Mouse (Mus musculus) adrenal gland, adult 8-10 months (tissue): ENCODE results near the gene Pmf1. TPM values are rescaled to one million over a fixed set of nuclear protein-coding genes. Genes with fewer than 3 reads are reported as not detected.
"Not testable (repeated sequence)": the region's sequence is repeated elsewhere in the genome, so short reads cannot be mapped to it uniquely, and the experiment has no call there.

ENCODE experiments used
- DNase-seq: peaks from one replicate; pipeline ENCODE4 v3.0.0; 2022
- total RNA-seq, 4 experiments: library from RNA; stranded (reverse); gene quantifications; 2 replicates each; pipeline ENCODE4 v1.2.4; 2022

The Pmf1 gene
- total RNA-seq, 4 experiments from 2014 or later = 31.5 to 46.9 (median 34.3) TPM

DNA sequence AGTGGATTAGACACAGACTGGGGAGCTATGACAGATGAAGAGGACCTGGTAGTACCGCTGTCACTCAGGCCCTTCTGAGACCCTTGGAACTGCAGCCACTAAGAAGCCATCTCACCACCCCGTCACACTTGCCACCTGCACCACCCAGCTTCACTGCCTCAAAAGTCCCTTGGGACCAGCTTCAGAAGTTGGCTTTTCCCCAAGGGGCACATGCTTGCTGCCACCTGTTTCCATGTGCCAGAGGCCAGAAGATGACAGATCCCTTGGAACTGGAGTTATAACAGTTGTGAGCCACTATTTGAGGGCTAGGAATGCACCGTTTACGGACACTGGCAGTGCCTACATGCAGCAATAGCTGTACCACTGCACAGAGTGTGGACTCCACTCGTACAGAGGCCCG is 14.8 kb downstream of the Pmf1 start:
- no peak for DNase-seq

DNA sequence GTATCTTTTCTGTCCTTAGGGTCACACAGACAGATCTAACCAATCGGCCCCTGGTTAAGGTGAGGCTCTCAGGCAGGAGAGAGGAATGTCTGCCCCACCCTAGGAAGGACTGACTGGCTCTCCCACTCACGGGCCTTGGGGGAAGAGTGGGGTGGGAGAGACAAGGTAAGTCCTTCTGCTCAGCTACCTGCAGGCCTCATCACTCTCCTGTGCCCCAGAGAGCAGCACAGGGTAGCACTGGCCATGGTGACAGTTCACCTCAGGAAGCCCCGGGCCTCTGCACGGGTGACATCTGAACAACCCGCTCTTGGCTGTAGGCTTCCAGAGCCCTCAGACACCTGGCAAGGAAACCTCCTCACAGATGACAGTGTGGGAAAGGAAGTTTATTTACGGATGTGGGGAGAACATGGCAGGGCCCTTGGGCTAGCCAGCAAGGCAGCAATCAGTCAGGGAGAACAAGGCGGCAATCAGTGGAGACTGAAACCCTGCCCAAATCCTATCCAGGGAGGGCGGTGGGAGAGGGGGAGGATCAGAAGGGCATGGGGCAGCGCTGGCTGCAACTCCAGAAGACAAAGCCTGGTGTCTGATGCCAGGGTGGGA is 16.3 kb downstream of the Pmf1 start:
- no peak for DNase-seq

DNA sequence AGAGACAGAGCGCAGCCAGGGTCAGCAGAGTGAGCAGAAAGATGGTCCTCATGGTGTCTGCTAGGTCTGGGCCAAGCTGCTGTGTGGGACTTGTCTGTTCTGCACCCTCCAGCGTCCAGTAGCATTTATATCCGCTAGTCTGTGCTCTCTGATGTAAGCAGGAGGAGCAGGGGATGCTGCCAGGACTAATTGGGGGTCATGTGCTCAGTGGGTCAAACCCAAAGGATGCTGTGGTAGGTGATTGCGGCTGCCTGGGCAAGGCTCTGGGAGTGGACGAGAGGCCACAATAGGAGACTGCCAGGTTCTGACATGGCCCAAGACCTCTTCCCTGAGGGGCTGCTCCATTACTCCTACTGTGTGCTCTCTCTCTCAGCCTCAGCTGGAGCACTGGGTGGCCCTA is 25.8 kb downstream of the Pmf1 start, which contains the start of gene Bglap:
Bglap (minus strand) TSS at position 101 of the 400 bp plus-strand sequence.
- no peak for DNase-seq

DNA sequence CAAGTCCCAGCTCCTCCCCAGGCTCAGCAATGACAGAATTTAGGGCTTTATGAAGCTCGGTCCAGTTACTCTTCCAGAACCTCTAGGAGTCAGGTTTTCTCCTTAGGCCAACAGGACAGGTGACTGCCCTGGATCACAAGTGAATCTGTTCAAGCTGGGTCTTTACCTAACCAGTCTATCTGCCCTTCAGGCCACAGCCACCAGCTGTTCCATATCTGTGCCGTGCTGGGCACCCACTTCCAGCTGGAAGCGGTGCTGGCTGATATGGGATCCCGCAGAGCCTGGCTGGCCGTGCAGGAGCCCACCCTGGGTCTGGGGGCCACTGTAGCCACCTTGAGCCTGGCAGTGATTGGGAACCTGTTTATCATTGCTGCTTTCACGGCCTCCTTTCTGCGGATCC is 27.7 kb downstream of the Pmf1 start:
- DNase-seq = not testable (repeated sequence)

DNA sequence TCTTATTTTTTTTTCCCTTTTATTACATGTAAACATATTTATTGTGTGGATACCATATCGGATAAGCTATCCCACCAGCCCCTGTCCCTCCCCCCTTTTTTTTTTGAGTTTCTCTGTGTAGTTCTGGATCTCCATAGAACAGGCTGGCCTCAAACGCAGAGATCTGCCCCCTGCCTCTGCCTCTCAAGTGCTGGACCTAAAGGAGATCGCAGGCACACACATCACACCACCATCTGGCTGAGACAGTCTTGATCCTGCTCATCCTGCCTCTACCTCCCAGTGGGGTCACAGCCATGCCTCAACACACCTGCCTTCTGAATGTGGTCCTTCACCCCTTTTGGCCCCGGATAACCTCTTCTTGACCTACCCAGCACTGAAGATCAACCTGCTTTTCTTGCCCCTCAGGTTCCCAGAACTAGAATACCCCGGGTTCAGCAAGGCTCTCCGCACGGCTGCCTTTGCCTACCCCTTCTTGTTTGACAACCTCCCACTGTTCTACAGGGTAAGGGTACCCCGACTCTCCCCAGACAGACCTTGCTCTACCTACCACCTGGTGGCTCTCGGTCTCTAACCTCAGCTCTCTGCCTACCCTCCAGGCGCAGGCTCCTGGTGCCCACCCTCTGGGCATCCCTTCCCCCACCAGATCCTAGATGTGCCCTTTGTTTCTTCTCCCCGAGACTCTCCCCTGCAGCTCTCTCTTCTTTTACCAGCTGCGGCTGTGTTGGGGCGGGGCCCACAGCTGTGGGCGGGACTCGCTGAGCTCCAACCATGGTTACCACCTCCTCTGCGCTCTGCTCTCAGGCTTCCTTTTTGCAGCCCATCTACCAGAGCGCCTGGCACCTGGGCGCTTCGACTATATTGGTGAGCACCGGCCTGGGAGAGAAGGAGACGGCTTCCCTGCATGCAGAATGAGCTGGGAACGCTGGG is 28.5 kb downstream of the Pmf1 start:
- DNase-seq = not testable (repeated sequence)

DNA sequence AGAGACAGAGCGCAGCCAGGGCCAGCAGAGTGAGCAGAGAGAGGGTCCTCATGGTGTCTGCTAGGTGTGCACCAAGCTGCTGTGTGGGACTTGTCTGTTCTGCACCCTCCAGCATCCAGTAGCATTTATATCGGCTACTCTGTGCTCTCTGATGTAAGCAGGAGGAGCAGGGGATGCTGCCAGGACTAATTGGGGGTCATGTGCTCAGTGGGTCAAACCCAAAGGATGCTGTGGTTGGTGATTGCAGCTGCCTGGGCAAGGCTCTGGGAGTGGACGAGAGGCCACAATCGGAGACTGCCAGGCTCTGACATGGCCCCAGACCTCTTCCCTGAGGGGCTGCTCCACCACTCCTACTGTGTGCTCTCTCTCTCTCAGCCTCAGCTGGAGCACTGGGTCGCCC is 31.5 kb downstream of the Pmf1 start, which contains the start of gene Bglap2:
Bglap2 (minus strand) TSS at position 101 of the 400 bp plus-strand sequence.
- not testable (repeated sequence) for DNase-seq

DNA sequence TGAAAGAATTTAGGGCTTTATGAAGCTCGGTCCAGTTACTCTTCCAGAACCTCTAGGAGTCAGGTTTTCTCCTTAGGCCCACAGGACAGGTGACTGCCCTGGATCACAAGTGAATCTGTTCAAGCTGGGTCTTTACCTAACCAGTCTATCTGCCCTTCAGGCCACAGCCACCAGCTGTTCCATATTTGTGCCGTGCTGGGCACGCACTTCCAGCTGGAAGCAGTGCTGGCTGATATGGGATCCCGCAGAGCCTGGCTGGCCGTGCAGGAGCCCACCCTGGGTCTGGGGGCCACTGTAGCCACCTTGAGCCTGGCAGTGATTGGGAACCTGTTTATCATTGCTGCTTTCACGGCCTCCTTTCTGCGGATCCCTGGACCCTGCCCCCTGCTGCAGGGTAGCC is 33.5 kb downstream of the Pmf1 start:
- DNase-seq = not testable (repeated sequence)

DNA sequence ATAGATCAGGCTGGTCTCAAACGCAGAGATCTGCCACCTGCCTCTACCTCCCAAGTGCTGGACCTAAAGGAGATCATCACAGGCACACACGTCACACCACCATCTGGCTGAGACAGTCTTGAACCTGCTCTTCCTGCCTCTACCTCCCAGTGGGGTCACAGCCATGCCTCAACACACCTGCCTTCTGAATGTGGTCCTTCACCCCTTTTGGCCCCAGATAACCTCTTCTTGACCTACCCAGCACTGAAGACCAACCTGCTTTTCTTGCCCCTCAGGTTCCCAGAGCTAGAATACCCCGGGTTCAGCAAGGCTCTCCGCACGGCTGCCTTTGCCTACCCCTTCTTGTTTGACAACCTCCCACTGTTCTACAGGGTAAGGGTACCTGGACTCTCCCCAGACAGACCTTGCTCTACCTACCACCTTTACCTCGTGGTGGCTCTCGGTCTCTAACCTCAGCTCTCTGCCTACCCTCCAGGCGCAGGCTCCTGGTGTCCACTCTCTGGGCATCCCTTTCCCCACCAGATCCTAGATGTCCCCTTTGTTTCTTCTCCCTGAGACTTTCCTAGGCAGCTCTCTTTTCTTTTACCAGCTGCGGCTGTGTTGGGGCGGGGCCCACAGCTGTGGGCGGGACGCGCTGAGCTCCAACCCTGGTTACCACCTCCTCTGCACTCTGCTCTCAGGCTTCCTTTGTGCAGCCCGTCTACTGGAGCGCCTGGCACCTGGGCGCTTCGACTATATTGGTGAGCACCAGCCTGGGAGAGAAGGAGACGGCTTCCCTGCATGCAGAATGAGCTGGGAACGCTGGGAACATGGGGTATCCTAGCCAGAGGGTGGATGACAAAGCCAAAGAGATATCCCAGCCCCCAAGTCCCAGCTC is 34.1 kb downstream of the Pmf1 start:
- not testable (repeated sequence) for DNase-seq

DNA sequence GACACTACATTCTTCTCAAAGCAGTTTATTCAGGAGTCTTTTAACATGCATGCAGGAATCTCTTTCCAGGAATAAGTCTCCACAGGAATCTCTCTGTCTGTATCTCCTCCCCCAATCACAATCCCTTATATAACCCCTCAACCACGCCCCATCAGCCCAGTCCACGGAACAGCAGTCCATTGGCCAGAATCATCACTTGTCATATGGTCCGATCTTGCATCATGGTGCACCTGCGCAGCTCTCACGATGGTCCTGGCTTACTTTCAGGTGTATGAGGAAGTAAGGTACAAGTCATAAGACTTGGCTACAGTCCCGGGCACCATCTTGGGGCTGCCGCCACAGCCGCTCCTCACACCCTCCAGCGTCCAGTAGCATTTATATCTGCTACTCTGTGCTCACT is 37.5 kb downstream of the Pmf1 start, which contains the start of gene Bglap3:
Bglap3 (minus strand) TSS at position 101 of the 400 bp plus-strand sequence.
- DNase-seq = not testable (repeated sequence)

DNA sequence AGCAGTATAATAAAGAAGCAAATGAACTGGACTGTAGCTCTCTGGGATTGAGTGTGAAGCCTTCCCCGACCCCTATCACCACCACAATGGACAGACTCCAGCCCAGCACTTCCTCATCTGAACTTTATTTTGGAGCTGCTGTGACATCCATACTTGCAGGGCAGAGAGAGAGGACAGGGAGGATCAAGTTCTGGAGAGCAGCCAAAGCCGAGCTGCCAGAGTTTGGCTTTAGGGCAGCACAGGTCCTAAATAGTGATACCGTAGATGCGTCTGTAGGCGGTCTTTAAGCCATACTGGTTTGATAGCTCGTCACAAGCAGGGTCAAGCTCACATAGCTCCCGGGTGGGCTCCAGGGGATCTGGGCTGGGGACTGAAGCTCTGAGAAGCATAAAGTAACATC is 41.6 kb downstream of the Pmf1 start:
- not testable (repeated sequence) for DNase-seq

DNA sequence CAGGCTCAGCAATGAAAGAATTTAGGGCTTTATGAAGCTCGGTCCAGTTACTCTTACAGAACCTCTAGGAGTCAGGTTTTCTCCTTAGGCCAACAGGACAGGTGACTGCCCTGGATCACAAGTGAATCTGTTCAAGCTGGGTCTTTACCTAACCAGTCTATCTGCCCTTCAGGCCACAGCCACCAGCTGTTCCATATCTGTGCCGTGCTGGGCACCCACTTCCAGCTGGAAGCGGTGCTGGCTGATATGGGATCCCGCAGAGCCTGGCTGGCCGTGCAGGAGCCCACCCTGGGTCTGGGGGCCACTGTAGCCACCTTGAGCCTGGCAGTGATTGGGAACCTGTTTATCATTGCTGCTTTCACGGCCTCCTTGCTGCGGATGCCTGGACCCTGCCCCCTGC is 42.6 kb downstream of the Pmf1 start:
- DNase-seq = not testable (repeated sequence)

DNA sequence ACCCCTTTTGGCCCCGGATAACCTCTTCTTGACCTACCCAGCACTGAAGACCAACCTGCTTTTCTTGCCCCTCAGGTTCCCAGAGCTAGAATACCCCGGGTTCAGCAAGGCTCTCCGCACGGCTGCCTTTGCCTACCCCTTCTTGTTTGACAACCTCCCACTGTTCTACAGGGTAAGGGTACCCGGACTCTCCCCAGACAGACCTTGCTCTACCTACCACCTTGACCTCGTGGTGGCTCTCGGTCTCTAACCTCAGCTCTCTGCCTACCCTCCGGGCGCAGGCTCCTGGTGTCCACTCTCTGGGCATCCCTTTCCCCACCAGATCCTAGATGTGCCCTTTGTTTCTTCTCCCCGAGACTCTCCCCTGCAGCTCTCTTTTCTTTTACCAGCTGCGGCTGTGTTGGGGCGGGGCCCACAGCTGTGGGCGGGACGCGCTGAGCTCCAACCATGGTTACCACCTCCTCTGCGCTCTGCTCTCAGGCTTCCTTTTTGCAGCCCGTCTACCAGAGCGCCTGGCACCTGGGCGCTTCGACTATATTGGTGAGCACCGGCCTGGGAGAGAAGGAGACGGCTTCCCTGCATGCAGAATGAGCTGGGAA is 43.2 kb downstream of the Pmf1 start:
- DNase-seq = not testable (repeated sequence)

DNA sequence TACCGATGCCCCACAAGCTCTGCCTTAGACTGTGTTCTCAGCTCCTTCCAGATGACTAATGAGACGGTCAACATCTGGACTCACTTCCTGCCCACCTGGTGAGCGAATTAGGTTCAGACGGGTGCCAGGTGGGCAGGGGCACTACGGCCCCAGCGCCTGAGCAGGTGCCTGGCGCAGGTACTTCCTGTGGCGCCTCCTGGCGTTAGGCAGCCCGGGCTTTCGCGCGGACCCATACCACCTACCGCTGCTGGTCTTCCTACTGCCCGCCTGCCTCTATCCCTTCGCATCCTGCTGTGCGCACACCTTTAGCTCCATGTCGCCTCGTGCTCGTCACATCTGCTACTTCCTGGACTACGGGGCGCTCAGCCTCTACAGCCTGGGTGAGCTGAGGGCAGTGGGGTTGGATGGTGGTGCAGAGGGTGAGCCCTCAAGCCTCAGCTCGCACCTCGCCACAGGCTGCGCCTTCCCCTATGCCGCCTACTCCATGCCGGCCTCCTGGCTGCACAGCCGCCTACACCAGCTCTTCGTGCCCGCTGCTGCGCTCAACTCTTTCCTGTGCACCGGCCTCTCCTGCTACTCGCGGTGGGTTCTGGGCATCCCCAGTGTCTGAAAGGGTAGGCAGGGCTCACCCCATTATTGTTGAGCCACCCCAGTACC is 44.3 kb downstream of the Pmf1 start:
- DNase-seq = no peak

DNA sequence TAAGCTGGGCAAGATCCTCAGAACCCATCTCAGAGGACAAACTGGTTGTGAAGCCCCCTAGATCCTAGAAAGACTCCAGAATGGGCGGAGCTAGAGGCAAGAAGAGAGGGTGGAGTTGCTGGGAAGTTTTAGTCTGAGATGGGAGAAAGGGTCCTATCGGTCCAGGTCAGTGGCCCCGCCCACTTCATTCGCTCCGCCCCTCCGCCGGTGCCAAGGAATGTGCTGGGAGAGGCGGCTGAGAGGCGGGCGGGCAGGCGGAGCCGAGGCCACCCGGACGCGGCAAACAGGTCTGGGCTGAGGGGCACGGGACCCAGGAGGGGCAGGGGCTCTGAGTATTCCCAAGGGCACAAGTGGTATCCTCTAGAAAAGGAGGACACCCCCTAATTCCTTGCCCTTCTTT is 45.8 kb downstream of the Pmf1 start, which contains the start of gene Paqr6:
Paqr6 (plus strand) TSS at position 248 of the 400 bp plus-strand sequence.
- peak; percentile 37 for DNase-seq

DNA sequence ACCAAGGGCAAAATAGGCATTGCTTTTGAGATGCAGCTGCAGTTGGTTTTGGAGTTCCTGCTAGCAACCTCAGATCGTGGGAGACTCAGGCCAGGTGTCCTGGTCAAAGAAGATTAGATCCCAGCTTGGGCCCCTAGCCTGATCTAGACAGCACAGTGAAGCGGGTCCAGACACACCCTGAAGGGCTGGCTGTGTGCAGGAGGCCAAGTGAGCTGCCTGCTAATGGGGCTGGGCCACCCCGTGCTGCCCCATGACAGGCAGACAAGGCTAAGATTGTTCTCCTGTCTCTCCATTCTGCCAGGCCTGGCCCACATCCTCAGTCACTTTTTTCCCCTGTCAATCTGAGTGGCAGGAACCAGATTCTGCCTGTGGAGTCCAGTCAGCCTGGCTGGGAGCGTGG is 46.4 kb downstream of the Pmf1 start:
- no peak for DNase-seq

DNA sequence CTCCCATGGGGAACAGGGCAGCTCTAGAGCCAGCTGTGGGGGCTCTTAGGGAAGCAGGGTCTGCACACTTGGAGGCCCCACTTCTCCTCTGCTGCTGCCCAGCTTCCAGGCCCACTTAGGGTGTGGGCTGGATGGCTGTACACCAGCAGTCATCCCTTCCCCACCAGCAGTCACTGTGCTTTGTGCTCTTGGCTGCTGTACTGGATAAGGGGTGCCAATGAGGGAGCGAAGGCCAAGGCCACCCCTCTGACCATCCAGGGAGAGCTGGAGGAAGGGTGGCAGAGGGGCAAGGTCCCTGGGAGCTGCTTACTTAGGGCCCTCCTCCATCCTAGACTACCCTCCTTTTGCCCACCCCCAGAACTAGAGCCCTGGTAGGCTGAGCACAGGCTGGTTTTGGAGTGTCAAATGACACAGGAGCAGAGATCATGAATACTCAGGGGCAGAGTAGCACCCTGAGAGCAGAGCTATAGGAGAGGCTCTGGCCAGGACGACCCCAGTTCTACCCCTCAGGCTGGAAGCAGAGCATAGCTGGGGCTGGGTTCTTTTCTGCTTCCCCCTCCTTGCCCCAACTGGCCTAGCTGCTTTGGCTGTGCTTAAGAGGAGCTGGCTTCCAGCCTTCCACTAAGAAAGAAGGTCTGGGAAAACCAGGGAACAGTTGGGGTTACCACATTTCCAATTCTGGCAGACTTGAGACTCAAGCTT is 48.4 kb downstream of the Pmf1 start:
- no peak for DNase-seq

DNA sequence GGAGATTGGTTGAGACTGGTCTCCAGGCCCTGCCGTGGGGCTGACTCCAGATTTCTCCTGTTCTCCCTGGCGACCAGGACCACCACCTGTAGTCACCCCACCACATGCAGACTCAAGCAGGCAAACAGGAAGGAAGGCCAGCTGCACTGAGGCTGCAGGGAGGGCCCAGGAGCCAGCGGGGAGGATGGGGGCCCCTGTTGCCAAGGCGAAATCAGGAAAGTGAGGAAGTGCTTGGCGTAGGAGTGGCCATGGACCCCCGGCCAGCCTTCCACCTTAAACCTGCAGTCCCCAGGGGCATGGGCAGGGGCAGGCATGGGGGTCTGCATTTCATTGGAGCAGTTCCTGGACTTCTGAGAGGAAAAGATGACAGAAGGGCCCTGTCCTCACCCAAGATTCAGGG is 49.0 kb downstream of the Pmf1 start:
- no peak for DNase-seq

DNA sequence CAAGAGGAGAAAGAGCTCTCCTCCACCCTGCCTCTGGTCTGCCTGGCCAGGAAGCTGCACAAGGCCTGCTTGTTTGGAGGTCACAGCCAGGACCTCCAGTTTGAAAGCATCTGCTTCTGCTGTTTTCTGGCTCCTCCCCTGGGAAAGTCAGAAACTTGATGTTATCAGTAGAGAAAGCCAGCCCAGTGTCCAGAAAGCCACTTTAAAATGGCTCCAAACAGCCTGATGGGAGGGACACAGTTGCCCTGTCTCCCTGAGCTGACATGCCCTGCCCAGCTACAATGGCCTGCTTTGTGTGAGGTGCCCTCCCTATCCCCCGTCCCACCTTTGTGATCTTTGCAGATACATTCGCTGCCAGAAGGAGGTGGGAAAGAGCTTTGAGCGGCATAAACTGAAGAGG is 50.1 kb downstream of the Pmf1 start:
- DNase-seq = no peak

DNA sequence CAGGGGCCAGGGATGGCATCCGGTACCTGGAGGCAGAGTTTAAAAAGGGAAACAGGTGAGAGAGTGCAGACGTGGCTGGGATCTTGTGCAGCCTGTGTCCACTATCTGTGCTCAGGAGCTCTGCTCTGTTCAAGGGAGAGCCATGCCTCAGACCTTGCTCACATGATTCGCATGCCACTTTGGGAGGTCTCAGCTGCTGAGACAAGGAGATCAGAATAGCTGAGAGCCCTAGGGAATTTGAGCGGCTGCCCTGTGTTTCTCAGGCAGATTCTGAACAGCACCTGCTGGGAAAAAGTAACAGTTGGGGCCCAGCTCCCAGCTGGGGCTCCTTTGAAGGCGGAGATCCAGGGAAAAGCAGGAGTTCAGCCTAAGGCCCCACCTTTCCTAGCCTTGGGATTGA is 50.5 kb downstream of the Pmf1 start:
- no peak for DNase-seq

DNA sequence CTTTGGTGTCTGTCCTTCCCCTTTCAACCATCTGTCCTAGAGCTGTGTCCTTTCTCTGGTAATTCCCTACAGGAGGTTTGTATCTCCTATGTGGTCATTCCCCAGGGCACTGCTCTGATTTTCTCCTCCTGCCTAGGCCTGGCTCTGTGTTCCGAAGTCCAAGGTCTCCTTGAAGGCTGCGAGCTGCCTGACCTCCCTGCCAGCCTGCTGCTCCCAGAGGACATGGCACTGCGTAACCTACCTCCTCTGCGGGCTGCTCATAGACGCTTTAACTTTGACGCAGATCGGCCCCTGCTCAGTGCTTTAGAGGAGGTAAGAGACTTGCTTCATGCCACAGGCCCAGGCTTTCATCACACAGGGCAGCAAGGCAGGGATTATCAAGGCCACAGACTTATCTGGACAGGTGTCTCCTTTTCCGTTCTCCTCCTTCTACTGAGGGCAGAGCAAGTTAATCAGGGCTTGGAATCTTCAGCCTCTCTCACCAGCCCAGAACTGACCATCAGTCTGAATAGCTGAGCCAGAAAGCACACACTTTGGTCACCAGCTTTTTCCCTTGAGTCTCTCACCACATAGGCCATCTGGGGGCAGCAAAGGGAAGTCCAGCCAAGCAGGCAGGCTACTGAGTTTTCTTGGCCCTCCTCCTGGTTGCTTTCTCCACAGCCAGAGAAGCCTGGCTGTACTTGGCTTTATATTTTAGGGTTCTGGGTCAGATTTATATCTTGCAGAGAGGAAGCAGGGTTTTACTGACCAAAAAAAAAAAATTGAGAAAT is 55.5 kb downstream of the Pmf1 start:
- DNase-seq = peak; percentile 61
